Mouse (Mus musculus): ENCODE results near the gene Galnt7.

Galnt7 gene

DNA sequence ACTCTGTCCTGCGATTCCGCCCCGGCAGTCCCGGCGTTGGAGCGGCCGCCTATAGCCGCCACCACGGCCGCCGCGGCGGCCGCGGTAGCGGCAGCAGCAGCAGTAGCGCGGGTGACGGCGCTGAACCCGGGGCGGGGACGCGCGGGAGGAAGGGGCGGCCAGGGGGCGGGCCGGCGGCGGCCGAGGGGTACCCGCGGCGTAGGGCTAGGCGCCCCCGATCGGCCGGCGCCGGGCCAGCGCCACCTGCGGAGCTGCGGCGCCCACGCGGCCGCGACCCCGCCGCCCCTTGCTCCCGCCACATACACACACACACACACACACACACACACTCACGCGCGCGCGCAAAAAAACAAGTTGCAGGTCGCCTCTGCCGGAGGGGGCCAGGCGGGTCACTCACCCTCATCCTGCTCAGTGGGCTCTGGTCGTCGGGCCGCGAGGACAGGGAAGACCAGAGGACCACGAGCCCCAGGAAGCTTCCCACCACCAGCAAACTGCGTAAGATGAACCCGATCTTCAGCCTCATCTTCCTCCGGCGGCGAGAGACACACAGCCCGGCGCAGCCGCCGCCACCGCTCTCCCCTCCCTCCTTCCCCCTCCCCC, at the start of gene Galnt7:
TSS of gene Galnt7 (minus strand) at position 577 of the 600 bp plus-strand sequence.
- peak; percentile 35 to 46 for DNase-seq (ENCODE audit: low spot score in 2 of 2)

DNA sequence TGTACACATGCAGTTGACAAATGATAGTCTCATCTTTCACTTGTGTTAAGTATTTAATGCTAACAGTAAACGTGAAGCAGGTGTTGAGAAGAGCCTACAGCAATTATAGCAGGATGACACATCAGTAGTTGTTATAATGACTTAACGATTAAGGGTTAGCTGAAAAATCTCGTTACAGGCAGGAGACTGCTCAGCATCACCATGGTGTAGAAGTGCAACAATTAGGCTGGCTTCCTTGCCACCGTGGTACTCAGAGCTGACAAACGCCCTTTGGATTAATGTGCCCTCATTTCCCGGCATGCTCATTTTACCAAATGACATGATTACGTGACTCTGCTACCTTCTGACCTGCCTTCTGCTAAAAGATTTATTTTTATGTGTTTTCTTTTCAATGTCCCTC, 35.8 kb upstream of the Galnt7 start:
- no peak for DNase-seq (ENCODE audit: low spot score in 2 of 2)

DNA sequence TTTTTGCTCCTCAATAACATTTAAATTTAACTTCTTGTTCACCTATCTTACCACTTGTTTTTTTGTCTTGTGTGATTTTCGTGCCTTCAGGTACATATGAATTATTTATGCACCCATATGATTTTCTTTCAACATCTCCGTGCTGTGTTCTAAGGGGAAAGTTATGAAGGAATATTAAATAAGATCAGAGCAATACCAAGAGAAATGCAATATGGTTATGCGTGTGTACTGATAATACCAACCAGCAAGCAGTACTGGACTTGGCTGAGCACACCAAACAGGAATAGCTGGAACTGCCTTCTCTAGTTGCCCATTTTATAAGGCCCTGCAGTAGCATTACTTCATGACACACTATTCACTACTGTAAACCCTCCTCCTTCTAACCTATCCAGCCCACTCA, 33.0 kb upstream of the Galnt7 start:
- no peak for DNase-seq (ENCODE audit: low spot score in 2 of 2)

DNA sequence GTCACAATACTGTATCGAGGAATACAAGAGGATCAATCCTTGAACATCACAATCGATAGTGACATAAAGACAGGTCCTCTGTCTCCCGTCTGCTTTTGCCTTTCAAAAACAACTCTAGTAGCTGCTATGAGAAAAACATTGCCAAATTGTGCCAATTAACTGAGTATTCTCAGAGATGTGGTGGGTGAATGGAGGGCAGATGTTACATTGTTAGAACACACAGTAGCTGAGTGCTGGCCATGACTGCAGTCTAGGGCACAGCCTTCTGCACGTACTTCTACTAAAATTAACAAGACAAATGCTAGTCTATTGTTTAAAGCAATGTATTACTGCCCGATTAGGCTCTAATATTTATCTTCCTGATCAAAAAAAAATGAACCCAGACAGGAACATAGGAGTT, 27.2 kb upstream of the Galnt7 start:
- DNase-seq (ENCODE audit: low spot score in 2 of 2) = no peak

DNA sequence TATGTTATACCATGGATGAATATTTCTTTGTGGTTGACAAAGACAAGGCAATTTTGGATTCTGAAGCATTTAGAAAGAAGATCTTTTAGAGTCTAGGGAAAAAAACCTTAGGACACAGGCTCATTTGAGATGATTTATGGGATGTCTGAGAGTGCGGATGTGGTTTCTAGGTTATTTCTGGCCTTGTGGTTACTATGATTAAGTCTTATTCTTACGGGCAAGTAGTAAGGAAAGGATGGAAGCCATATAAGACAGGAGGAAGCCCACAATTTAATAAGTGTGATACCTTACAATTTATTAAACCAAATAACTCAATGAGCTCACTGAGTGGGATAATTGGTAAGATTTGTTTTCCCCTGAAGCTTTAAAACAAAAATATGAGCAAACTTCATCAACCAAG, 11.3 kb upstream of the Galnt7 start:
- no peak for DNase-seq (ENCODE audit: low spot score in 2 of 2)

DNA sequence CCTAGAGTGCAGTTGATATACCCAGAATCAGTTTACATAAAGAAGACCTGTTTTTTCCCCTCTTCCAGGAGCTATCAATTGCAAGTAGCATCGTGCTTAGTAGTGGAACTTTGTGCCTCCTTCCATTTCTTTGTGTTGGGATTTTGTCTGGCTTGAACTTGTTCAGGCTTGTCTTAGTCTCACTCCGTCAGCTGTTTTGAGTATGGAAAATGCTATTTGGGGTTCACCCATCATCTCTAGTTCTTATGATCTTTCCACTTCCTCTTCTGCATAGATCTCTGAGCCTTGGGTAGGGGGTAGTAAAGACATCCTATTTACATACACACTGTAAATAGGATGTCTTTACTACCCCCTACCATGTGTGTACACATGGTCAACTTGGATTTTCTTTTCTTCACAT, 7.2 kb upstream of the Galnt7 start:
- no peak for DNase-seq (ENCODE audit: low spot score in 2 of 2)

DNA sequence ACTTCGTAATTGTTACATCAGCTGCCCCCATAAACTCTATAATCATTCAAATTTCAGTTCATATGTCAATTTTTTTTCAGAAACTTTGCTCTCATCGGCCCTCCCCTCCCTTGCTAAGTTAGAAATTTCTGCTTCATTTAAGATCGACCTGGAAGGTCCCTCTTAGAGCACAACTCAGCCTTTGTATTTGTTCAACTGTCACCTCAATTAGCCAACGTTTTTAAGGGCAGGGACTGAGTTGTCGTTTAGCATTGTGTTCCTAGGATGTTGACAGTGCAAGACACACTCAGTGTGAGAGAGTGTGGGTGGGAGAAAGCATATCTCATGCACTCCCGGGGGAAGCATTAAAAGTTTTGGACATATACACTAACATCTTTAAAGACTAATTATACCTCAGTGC, 3.6 kb upstream of the Galnt7 start:
- DNase-seq (ENCODE audit: low spot score in 2 of 2) = no peak

DNA sequence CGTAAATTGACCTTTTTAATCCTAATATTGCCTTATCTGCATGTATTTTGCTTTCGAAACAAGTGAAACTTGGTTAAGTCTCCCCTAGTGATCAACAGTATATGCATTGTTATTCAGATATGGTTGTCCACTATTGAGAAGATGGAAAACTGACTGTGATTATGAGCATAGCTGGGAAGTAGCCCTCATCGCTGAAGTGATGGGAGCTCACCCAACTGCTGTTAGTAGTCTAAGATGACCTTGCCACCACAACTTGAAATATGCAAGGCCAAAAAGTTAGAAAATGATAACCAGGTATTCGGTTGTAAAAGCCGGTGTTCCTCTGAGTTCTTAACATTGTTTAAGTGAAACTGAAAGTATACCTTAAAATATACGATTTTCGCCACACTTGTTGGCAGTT, 1.3 kb upstream of the Galnt7 start:
- no peak for DNase-seq (ENCODE audit: low spot score in 2 of 2)

DNA sequence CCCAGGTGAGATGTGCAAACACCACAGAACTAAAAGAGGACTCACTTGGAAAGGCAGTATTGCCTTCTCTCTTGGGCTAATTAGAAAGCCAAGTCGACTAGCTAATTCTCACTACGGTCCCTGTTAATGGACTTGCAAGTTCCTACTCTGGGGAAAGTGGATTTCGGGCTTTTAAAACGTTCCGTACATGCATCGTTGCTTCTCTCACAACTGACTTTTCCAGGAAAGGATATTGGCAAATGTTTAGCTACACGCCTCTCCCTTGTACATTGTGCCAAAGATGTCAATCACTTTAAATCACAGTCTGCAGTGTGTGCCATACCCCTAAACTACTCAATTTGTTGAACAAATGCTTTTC, 915 bp upstream of the Galnt7 start:
- no peak for DNase-seq (ENCODE audit: low spot score in 2 of 2)

DNA sequence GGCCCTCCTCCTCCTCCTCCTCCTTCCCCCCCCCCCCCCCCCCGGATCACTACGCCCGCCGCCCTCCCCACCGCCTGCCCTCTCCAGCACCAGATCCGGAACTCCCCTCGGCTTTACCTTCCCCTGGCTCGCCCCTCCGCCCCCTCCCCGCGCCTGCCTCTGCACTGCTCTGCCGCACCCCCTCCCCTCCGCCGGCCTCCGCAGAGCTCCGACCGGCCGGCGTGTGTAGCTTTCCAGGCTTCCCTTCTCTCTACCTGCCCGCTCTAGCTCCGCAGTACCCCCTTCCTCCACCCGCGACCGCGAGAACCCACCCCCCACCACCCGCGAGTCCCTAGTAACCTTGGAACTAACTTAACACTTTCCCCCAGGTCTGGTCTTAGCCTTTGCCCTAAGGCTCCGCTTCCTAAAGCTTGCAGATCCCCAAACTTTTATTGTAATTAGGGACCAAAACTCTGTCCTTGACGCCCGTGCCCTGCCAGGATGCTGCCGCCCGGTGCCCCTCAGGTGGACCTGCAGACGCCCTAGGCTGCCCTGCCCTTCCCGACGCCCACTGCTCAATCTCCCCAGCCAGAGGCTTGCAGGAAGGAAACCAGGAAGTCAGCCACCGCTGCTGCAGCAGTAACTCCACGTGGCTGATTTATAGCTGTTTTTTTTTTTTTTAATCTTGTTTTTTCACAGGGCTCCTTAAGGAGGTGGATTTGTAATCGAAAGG, 380 bp upstream of the Galnt7 start:
- peak; percentile 20 to 36 for DNase-seq (ENCODE audit: low spot score in 2 of 2)

DNA sequence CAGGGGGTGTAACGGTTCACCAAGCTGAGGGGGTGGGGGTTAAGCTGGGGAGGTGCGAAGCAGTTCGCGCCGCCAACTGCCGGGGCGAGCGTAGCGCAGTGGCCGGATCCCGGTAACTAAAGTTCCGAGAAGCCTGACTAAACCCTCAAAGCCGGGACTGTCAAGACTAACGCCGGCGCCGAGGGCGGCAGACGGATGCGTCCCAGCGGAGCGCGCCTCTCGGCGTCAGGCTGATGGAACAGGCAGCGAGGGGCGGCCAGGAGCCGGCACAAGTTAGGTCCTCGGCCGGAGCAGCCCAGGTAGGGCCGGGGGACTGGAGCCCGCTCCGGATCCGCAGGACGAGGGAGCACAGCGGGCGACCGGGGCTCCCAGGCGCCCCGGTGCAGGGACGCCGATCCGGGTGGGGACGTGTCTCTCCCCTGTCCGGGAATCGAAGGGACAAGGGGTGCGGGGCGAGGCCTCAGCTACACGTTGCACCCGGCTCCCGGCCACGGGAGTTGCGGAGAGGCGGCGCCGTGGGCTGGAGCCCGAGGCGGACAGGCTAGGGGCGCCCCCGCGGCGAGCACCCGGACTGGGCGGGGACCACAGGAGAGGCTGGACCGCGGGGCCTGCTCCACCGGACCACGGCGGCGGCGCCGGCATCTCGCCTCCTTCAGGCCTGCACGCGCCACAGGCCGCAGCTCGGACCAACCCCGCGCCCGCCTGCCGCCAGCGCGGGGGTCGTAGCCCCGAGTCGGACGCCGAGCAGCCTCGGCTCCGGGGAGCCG, 960 bp downstream of the Galnt7 start:
- peak; percentile 61 to 66 for DNase-seq (ENCODE audit: low spot score in 2 of 2)

DNA sequence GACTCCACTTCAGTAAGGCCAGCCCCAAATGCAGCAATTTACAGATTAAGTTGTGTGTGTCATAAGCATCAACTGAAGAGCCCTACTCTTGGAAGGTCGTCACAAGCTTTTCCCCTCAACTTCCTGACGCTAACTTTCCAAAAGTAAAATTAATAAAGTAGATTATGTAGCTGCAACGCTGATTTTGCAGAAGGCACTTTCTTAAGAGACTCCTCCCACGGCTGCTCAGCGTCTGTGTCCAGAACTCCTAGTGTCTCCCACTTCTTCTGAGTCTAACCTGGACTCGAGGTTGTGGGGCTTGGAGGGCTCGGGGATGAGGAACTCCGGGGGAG, 1.5 kb downstream of the Galnt7 start:
- DNase-seq (ENCODE audit: low spot score in 2 of 2) = no peak

DNA sequence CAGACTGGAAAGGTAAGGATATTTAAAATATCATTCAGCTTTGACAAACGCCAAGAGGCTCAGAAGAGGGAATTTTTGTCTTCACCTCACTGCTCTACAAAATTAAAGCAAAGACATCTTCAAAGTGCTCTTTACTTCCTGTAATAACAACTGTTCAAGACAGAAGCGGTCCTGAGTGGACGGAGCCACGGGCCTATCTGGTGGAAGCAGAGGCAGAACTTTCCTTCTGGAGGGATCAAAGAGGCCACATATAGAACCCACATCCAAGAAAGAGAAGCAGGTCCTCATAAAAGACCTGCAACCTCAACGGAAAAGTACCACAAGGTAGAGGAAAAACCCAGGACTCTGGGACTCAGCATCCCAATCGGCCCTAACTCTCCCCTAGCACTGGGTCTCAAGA, 2.6 kb downstream of the Galnt7 start:
- DNase-seq (ENCODE audit: low spot score in 2 of 2) = no peak

DNA sequence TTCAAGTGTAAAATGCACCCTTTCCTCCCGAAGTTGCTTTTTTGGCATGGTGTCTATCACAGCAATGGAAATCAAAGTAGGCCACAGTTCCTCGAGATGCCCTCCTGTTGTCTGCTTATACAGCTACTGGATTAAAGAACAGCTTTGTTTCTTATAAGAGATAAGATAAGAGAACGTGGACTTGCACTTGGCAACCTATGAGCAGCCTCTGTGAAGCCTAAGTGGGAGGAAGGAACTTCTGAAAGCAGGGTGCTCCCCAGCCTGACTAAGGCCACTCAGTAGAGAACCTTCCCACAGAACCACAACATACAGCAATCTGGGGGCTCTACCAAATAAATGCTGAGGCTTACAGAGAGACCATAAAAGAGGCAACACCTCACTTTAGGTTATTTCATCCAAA, 5.3 kb downstream of the Galnt7 start:
- DNase-seq (ENCODE audit: low spot score in 2 of 2) = no peak

DNA sequence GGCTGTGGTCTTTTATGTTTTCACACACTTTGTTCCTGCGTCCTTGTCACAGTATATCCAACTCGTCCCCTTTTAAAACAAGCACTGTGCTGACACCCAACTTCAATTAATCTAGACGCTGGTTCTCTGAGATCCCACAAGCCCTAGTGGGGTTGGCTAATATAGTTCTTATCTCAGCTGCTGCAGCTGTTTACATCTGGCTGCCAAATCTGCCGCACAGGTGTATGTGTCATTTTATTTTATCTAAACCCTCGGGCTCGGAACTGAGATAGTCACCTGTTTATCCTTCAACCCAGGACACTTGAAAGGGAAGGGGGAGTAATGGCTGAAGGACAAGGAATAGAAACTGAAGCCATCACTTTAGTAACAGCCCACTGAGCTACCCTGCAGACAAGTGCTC, 8.6 kb downstream of the Galnt7 start:
- no peak for DNase-seq (ENCODE audit: low spot score in 2 of 2)

DNA sequence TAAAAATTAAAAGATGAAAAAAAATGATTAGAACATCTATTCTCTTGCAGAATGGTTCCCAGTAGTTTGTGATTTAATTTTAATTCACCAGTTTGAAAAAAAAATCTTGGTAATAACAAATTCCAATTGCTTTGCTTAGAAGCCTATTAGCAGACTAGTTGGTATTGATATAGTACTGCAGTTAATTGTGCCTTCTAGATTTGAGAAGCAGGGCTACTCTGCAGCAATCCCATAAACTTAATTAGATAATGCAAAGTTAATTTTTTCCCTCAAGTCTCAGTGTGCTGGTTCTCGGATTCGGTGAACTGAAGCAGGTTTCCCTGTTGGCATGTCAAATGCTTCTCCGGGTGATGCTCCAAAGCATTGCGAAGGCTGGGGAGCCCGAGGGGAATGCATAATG, 10.1 kb downstream of the Galnt7 start:
- DNase-seq (ENCODE audit: low spot score in 2 of 2) = no peak

DNA sequence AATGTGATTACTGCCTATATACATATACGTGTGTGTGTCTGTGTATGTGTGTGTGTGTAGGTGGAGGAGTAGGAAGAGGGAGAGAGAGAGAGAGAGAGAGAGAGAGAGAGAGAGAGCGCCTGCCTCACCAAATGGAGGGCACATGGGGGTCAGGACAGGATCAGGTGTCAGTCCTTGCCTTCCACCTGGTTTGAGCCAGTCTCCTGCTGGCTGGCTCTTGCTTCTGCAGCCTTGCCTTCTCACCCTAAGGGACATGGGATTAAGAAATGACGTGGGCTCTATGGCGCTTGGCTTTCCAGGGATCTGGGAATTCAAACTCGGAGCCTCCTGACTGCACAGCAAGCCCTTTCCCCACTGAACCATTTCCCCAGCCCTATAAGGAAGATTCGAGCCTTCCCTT, 13.9 kb downstream of the Galnt7 start:
- DNase-seq (ENCODE audit: low spot score in 2 of 2) = no peak

DNA sequence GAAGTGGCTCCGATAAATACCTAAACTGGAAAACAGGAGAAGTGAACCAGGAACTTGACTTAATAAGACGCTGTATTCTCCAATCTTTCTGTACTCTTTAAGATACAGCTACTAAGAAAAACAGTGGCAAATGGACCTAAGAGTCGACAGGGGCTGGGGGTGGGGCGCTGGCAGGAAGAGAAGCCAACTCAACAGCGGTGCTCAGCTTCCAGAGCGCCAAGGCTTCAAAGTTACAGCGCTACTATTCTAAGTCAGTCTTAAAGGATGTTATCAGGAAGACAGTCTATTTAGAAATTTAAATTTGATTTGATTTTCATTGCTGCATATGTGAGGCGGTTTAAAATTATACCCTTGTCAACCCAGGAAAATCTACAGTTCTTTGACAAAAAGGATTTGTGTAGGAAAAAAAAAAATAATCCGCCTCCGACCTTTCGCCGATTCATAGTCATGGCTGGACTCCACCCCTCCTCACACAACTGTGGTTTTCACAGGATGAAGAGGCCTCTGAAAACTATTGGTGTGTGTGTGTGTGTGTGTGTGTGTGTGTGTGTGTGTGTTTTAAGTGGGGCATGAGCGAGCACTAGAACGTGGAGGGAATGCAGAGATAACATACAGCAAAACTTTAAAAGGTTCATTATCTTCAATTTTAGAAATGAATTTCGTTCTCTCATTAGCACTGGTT, 15.1 kb downstream of the Galnt7 start:
- DNase-seq (ENCODE audit: low spot score in 2 of 2) = no peak

DNA sequence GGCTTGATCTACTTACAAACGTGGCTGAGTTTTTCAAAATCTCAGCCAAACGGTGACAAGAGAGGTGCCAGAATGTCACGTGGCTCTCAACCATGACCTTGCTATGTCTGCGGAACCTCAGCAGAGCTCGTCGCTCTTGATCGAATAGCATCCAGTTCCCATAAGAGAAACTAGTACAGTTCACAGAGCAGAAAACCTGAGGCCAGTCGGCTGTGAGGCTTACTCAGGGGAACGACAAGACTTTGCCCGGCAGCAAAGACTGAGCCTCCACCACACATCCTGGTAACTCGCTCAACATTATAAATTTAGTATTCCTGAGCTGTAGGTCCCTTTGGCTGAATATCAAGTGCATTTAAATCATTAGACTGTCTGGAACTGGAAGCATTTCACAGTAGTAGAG, 16.1 kb downstream of the Galnt7 start:
- no peak for DNase-seq (ENCODE audit: low spot score in 2 of 2)

DNA sequence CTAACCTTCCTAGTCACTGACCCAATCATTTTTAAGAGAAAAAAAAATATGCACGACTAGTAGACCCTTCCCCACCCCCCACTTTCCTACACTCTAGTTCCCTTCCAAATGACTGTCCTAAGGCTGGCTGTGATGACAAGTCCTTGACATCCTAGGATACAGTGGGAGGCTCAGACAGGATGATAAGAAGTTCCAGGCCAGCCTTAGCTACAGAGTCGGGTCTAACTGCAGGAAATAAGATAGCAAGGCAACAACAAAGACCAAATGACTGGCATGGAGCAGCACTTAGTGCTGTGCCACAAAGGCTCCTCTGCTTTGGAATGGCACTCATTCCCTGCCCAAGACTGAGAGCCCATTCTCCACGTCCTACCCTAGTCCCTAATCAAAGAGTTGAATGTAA, 16.6 kb downstream of the Galnt7 start:
- DNase-seq (ENCODE audit: low spot score in 2 of 2) = no peak

DNA sequence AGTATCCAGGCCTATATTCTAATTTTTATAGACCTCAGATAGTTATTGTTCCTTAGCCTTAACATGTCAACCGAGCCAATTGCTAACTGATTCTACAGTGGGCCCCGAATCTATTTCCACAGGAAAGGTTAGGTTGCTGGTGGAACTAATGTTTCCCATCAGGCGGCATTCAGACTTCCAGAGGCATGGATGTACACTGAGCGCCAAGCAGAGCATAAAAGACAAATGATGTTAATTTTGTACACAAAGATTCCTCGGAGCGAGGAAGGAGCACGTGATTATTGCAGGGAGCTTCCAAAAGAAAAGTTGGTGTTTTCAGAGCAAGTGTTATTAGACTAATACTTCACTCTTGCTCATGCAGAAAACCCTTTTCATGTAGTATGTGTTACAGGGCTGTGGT, 21.1 kb downstream of the Galnt7 start:
- no peak for DNase-seq (ENCODE audit: low spot score in 2 of 2)

DNA sequence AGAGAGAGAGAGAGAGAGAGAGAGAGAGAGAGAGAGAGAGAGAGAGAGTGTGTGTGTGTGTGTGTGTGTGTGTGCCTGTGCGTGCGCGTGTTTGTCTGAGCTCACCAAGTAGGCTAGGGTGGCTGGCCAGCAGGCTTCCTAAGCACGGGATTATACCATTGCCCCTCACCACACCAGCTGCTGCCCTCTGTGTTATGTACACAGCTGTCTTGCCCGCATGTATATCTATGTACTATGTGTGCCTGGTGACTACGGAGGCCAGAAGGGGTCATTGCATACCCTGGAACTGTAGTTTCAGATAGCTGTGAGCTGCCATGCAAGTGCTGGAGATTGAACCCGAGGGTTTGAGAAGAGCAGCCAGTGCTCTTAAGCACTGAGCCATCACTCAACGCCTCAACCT, 22.7 kb downstream of the Galnt7 start:
- no peak for DNase-seq (ENCODE audit: low spot score in 2 of 2)
